ENCODE assay signal across 14 mouse cellular contexts in the genomic region with DNA sequence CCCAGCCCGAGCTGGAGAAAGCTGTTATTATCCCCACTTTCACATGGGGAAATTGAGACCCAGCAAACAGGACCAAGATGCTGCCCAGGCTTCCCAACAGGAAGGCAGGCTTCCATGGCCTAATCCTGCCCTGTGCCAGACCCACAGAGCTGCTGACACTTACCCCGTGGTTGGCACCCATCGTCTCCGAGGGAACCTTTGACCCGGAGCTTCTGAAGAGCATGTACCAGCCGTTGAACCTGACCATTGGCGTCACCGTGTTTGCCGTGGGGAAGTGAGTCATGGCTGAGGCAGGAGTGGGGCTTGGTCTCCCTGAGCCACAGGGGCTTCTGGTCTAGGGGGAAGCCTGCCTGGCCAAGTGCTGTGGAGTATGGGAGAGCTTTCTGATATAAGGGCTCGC. TPM values are rescaled to one million over a fixed set of nuclear protein-coding genes. Genes with fewer than 3 reads are reported as not detected.
"Had no signal": no experiment of that assay in that cellular context is flagged by ENCODE, and none has a peak within 500 bp of the region (broad histone marks: within the 10 kb centered on the region; RNA-seq: fewer than 3 reads in every experiment).

No protein-coding gene starts in this region.

- DNase-seq: kidney, postnatal 4 days; left cerebral cortex, postnatal 4 days; lung, adult 18-20 months; lung, postnatal 10 days; lung, postnatal 36 days; retina, postnatal 1 day; right cerebral cortex, postnatal 25 days; spleen, adult 18-20 months; thymus, adult 2 months; thymus, postnatal 14 days; thymus, postnatal 4 days had no signal

RNA-seq across cellular contexts. Expression of a gene that starts 2.9 kb away (rescaled TPM):
- total RNA-seq: layer of hippocampus, postnatal 14 days; left cerebral cortex, postnatal 4 days; monocyte, adult 5-6 weeks; neutrophil, adult 5-6 weeks had no signal

RNA-seq across cellular contexts. Expression of a gene that starts 6.3 kb away (rescaled TPM):
- total RNA-seq: neutrophil, adult 5-6 weeks had no signal

RNA-seq across cellular contexts. Expression of a gene that starts 36.9 kb away (rescaled TPM):
- total RNA-seq: monocyte, adult 5-6 weeks; neutrophil, adult 5-6 weeks had no signal
